Mouse (Mus musculus): ENCODE results near the gene 1700020N01Rik. TPM values are rescaled to one million over a fixed set of nuclear protein-coding genes. Genes with fewer than 3 reads are reported as not detected.

1700020N01Rik gene
- polyA plus RNA-seq, 1 experiment from 2014 or later, result not detected

DNA sequence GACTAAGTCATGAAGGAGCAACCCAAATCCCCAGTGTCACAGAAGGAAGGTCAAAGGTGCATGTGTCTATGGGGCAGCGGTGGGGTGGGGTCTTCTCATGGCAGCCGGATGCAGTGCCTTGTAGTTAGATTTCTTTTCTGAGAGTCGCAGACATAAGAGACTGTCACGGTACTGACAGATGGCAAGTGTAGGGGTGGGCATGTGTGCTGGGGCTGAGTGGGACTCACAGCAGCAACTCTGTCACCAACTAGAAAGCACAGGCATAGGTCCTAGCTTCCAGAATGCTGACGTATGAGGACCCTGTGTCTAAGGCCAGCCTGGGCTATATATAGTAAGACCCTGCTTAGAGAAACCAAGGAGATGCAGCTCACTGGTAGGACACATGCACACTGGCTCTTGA is 12.7 kb downstream of the 1700020N01Rik start:
- no peak overlapping the region for H3K4me2 ChIP-seq
- no peak overlapping the region for H3K4me3 ChIP-seq
- H3K27me3 ChIP-seq, result no peaks in the 10 kb centered on the region
- peak overlapping the region; percentile 61 for H3K27ac ChIP-seq
- H3K36me3 ChIP-seq, result no peaks in the 10 kb centered on the region
- no peaks in the 10 kb centered on the region for H3K9me3 ChIP-seq
- H3K9ac ChIP-seq, result no peak overlapping the region
- no peak for ATAC-seq (ENCODE audit: borderline replicate concordance, extremely low read depth, low FRiP score, low TSS enrichment)
- WGBS, result 77% methylated on average over 5 of the region's 5 CpGs
- peaks cover 21% of the 10 kb centered on the region for H3K4me1 ChIP-seq

DNA sequence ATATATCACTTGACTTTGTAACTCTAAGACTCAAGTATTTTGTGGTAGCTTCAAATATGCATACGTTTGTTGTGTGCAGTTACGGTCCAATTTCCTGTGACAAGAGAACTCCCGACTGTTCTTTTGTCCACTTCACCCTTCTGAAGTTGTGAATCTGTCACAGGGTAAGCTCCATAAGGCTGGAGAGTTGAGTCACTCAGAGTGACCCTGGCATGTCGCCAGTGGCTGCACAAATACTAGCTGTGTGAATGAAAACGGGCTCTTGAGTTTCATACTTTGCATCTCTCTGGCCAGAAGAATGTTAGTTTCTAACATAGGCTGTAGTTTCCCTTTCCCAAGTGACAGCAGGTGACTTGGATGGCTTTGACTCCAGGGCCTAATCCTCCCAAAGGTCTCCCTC is 14.0 kb downstream of the 1700020N01Rik start:
- no peak for ATAC-seq (ENCODE audit: borderline replicate concordance, extremely low read depth, low FRiP score, low TSS enrichment)
- Histone ChIP-seq H3K4me3 (no peak overlapping the region), H3K27me3 (no peaks in the 10 kb centered on the region), H3K4me2 (no peak overlapping the region), H3K27ac (no peak overlapping the region; the same call in 1 of the 2 replicates), H3K36me3 (no peaks in the 10 kb centered on the region), H3K4me1 (peaks cover 21% of the 10 kb centered on the region), H3K9ac (no peak overlapping the region), H3K9me3 (no peaks in the 10 kb centered on the region)
- WGBS, result 34% methylated on average over 5 of the region's 5 CpGs

DNA sequence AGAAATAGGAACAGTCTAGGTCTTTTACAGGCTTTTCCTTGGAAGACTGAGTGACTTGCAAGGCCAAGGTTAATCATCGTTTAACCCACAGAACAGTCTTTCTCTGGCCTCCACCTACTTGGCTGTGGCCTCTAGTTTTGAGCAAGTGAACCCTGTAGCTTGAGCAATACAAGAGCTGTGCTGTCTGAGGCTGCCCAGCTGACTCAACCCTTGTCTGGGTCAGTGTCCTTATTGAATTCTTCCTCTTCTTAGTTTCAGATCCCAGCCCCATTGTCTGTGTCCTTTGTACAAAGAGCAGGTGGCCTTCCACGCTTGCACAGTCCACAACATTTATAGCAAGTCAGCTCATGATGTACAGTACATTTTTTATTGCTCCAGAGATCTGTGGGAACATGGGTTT is 16.6 kb downstream of the 1700020N01Rik start:
- Histone ChIP-seq H3K4me1 (peaks cover 20% of the 10 kb centered on the region), H3K27me3 (no peaks in the 10 kb centered on the region), H3K9me3 (no peaks in the 10 kb centered on the region), H3K27ac (no peak overlapping the region), H3K4me2 (no peak overlapping the region), H3K36me3 (no peaks in the 10 kb centered on the region), H3K4me3 (no peak overlapping the region), H3K9ac (no peak overlapping the region)
- 73% methylated on average over 2 of the region's 2 CpGs for WGBS
- no peak for ATAC-seq (ENCODE audit: borderline replicate concordance, extremely low read depth, low FRiP score, low TSS enrichment)

DNA sequence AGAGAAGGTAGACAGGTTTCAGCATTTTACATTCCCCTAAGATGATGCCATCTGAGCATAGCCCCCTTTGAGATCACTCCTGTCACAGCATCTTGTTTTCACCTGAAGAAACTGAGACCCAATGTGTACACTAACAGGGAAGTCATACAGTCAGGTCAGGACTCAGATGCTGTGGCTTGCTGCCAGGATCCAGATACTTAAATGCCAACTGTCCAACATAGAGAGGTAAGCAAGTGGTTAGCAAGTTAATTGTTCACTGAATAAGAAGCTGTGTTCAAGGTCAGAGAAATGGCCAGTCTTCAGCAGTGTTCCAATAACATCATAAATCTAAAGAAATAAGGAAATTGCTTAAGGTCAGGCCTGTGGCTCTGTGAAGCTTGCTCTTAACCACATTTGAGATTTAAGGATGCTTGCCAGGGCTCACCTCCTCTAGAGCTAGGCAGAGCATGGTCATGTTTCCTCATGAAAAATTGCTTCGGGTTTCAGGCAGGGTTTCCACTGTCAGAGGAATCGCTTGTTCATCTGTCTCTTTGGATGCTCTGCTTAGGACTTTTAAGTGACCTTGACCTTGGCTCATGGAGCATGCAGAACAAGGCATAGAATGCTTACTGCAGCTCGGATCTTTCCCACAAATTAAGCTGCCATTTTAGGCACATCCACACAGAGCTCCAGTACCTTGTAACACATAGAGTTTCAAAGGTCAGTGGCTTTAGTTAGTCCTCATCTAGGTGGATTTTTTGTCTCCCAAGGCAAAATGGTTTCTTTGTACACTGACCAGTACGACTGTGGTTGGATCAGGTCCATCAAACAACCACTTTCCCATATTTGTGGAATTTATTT is 20.3 kb downstream of the 1700020N01Rik start:
- Histone ChIP-seq H3K9me3 (no peaks in the 10 kb centered on the region), H3K4me3 (no peak overlapping the region), H3K4me2 (no peak overlapping the region), H3K36me3 (no peaks in the 10 kb centered on the region), H3K9ac (no peak overlapping the region), H3K4me1 (0 out of 2 replicates have a peak, but pooled peaks cover 2% of the 10 kb centered on the region), H3K27me3 (no peaks in the 10 kb centered on the region), H3K27ac (no peak overlapping the region)
- ATAC-seq (ENCODE audit: borderline replicate concordance, extremely low read depth, low FRiP score, low TSS enrichment), result no peak
- WGBS, result 71% methylated on average over 4 of the region's 4 CpGs

DNA sequence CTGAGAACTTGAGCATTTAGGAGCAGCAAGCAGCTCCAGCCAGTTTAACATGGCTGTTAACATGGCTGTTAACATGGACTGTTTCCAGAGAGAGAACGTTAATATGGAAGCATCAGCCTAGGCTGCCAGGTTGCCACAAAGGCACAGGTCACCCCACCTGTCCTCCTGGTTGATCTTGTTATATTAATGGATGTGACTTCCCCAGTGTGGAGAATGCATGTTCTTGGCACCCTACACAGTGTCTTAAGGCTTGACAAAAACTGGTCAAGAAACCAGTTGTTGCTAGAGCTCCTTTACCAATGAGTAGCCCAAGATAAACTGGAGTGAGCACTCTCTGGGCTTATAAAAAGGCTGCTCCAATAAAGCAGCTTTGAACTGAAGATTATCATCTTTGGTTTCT is 21.6 kb downstream of the 1700020N01Rik start:
- Histone ChIP-seq H3K9ac (no peak overlapping the region), H3K4me2 (no peak overlapping the region), H3K36me3 (no peaks in the 10 kb centered on the region), H3K4me1 (0 out of 2 replicates have a peak, but pooled peaks cover 2% of the 10 kb centered on the region), H3K4me3 (no peak overlapping the region), H3K27me3 (no peaks in the 10 kb centered on the region), H3K9me3 (no peaks in the 10 kb centered on the region), H3K27ac (no peak overlapping the region)
- no peak for ATAC-seq (ENCODE audit: borderline replicate concordance, extremely low read depth, low FRiP score, low TSS enrichment)
- 88% methylated on average over 1 of the region's 1 CpGs for WGBS

DNA sequence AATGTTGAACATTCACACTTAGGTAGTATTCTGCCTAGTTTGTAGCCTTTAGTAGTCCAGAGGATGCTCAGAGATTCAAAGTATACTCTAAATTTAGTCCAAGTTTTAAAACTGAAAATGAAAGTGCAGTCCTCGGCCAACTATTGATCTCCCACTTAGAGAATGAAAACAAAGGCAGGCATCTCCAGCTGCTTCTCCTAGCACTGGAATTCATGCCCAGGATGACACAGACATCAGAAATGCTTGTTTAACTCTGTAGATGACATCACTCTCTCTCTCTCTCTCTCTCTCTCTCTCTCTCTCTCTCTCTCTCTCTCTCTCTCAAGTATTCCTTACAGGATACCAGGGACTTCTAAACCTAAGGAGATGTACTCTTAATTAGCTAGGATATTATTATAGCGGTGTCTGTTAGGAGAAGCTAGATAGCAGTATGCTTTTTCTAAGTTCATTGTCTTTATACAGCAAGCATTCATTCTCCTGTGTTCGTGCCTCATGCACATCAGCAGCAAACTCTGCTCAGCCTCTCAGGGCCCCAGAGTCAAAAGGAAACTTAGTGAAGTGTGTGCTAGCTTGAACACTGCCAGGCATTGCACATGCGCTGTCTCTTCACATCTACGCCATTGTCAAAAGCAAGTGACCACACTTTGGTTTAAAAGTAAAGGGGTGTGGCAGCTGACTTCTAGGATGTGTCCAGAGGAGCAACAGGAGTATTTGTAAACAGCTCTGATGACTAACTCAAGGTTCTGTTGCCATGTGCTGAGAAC is 26.0 kb downstream of the 1700020N01Rik start:
- Histone ChIP-seq H3K9me3 (no peaks in the 10 kb centered on the region), H3K36me3 (no peaks in the 10 kb centered on the region), H3K4me3 (no peak overlapping the region), H3K4me2 (no peak overlapping the region), H3K4me1 (no peaks in the 10 kb centered on the region), H3K27ac (no peak overlapping the region), H3K27me3 (no peaks in the 10 kb centered on the region), H3K9ac (no peak overlapping the region)
- WGBS, result 73% methylated on average over 5 of the region's 5 CpGs
- ATAC-seq (ENCODE audit: borderline replicate concordance, extremely low read depth, low FRiP score, low TSS enrichment), result no peak

DNA sequence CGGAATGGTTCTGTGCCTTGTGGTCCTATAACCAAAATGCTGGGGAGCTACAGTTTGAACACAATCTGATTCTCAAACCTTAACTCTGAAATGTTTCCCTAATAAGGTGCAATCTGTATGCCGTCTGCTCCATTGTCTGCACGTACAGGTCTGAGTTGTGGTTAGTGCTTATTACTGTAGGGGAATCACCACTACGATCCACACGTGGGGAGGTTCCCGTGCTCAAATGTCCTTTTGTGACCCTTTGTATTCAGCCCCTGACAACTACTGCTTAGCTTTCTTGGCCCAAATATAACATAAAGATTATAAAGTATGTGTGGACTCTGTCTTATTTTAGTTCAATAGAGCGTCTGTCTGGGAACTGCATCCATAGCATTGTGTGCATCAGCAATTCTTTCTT is 29.1 kb downstream of the 1700020N01Rik start:
- no peaks in the 10 kb centered on the region for H3K4me1 ChIP-seq
- 84% methylated on average over 7 of the region's 7 CpGs for WGBS
- H3K36me3 ChIP-seq, result no peaks in the 10 kb centered on the region
- H3K4me3 ChIP-seq, result no peak overlapping the region
- no peak for ATAC-seq (ENCODE audit: borderline replicate concordance, extremely low read depth, low FRiP score, low TSS enrichment)
- H3K27me3 ChIP-seq, result no peaks in the 10 kb centered on the region
- no peak overlapping the region for H3K9ac ChIP-seq
- no peak overlapping the region for H3K27ac ChIP-seq
- no peak overlapping the region for H3K4me2 ChIP-seq
- no peaks in the 10 kb centered on the region for H3K9me3 ChIP-seq

DNA sequence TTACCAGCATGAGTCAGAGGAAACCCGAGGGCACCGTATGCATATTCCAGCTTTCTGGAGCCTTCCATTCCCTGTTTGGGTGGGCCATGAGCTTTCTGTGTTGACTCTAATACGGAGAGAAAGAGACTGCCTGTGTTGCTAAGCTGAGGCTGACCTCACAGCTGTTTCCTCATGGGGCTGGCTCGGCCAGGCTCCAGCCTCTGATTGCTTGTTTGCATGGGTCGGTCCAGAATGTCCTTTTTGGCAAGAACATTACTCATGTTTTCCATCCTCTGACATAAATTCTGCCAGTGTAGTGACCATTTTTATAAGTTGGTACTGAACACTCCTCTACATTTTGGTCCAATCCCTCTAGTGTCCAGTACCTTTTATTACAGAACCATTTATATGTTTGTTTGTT is 35.6 kb downstream of the 1700020N01Rik start:
- 50% methylated on average over 5 of the region's 5 CpGs for WGBS
- H3K4me3 ChIP-seq, result no peak overlapping the region
- no peak for ATAC-seq (ENCODE audit: borderline replicate concordance, extremely low read depth, low FRiP score, low TSS enrichment)

DNA sequence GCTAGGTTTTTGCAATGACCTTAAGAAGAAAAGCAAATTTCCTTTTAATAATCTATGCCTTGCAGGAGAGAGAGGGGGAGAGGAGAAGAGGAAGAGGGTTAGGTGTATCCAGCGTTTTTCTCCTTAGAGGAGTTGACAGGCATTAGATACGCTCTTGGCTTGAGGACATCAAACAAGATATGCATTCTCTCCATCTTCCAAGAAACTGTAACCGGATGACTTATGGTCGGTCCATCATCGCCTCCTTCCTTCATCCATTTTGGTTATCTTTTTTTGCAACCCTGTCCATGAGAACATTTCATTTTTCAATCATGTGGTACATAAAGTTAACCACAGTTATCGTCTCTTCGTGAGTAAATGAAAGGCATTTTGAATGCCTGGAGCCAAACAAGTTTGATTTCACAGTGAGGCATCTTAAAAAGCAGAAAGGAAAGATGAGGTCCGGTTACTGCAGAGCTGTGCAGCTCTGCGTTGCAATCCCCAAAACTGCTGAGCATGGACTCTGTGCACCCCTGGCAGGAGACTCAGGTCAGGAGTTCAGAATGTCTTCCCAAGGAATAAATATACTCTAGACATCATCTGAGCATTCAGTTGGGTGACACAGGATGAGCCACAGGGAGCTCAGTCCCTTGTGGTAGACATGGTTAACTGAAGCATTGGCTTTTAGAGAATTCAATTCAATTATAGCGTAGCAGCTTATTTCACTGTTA is 36.2 kb downstream of the 1700020N01Rik start:
- Histone ChIP-seq H3K27ac (no peak overlapping the region), H3K9ac (no peak overlapping the region), H3K4me1 (no peaks in the 10 kb centered on the region), H3K4me3 (no peak overlapping the region), H3K4me2 (no peak overlapping the region), H3K36me3 (no peaks in the 10 kb centered on the region), H3K9me3 (no peaks in the 10 kb centered on the region), H3K27me3 (no peaks in the 10 kb centered on the region)
- no peak for ATAC-seq (ENCODE audit: borderline replicate concordance, extremely low read depth, low FRiP score, low TSS enrichment)
- 67% methylated on average over 10 of the region's 10 CpGs for WGBS

More for the DNA sequence above, 35.6 kb downstream of the 1700020N01Rik start:
- no peaks in the 10 kb centered on the region for H3K36me3 ChIP-seq
- H3K9me3 ChIP-seq, result no peaks in the 10 kb centered on the region
- H3K27ac ChIP-seq, result no peak overlapping the region
- no peak overlapping the region for H3K4me2 ChIP-seq
- no peaks in the 10 kb centered on the region for H3K27me3 ChIP-seq
- H3K4me1 ChIP-seq, result no peaks in the 10 kb centered on the region
- no peak overlapping the region for H3K9ac ChIP-seq

DNA sequence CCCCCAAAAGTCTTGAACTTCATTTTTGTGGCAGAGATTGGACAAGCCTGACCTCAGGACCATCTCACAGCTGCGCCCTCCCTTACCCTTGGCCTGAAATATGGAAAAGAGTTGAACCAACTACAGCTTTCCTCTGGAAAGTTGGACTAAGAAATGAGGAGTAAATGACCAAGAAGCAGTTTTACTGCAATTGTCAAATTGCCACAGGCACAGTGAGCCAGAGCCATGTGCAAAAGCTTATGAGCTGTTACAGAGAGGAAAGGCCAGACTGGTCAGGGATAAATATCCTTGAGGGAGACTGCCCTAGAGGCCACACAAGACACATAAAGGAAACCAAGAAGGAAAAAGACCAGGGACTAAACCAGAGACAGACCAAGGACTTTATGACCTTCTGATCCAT is 38.5 kb downstream of the 1700020N01Rik start:
- 76% methylated on average over 1 of the region's 1 CpGs for WGBS
- no peaks in the 10 kb centered on the region for H3K9me3 ChIP-seq
- ATAC-seq (ENCODE audit: borderline replicate concordance, extremely low read depth, low FRiP score, low TSS enrichment), result no peak
- H3K4me1 ChIP-seq, result 0 out of 2 replicates have a peak, but pooled peaks cover 5% of the 10 kb centered on the region
- H3K27me3 ChIP-seq, result no peaks in the 10 kb centered on the region
- no peak overlapping the region for H3K4me2 ChIP-seq
- no peak overlapping the region for H3K9ac ChIP-seq
- no peak overlapping the region for H3K4me3 ChIP-seq
- no peak overlapping the region for H3K27ac ChIP-seq
- H3K36me3 ChIP-seq, result no peaks in the 10 kb centered on the region

DNA sequence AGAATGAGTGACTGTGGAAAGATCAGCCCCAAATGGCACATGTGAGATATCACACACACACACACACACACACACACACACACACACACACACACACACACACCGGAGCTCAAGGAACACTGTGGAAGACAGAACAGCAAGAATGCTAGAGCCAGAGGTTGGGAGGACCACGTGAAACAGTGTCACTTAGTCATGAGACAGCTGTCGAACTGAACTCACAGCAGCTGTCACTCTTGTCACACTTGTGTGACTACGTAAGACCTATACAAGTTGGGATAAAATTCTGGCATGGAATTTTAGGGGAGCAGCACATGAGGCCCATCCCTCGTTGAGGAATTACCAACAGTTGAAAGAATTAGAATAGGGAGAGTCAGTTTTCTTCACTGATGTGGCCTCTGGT is 39.7 kb downstream of the 1700020N01Rik start:
- peak; percentile 49; the same call in 1 of the 2 replicates for ATAC-seq (ENCODE audit: borderline replicate concordance, extremely low read depth, low FRiP score, low TSS enrichment)

More for the DNA sequence above, 39.7 kb downstream of the 1700020N01Rik start:
- no peaks in the 10 kb centered on the region for H3K9me3 ChIP-seq
- H3K4me3 ChIP-seq, result no peak overlapping the region
- no peaks in the 10 kb centered on the region for H3K36me3 ChIP-seq
- H3K4me1 ChIP-seq, result 0 out of 2 replicates have a peak, but pooled peaks cover 7% of the 10 kb centered on the region
- no peak overlapping the region for H3K27ac ChIP-seq
- H3K9ac ChIP-seq, result no peak overlapping the region
- H3K27me3 ChIP-seq, result no peaks in the 10 kb centered on the region
- WGBS, result 45% methylated on average over 5 of the region's 5 CpGs
- no peak overlapping the region for H3K4me2 ChIP-seq

Measured in lung, embryonic 15.5 days (tissue).